Mouse (Mus musculus): ENCODE data around the gene Zfp65. TPM values are rescaled to one million over a fixed set of nuclear protein-coding genes. Genes with fewer than 3 reads are reported as not detected.
"Not testable (repeated sequence)": the region's sequence is repeated elsewhere in the genome, so short reads cannot be mapped to it uniquely, and the experiment has no call there.

The Zfp65 gene
- 3.7 and 3.8 TPM in 2 replicates for polyA plus RNA-seq (2015; fragmentation: Nextera tagmentation; extraction: Ambion mirVana)

GRCm38 (mm10) chr13:67728641-67729318, at the start of gene Zfp65:
Gene Zfp65 (minus strand): TSS chr13:67729173.
- DNase-seq (ENCODE audit: low spot score): peak; percentile 60

- DNase-seq (ENCODE audit: low spot score): no peak
Measured at GRCm38 (mm10) chr13:67763031-67763768, 34.2 kb upstream of the Zfp65 start.

GRCm38 (mm10) chr13:67759966-67760365, 31.0 kb upstream of the Zfp65 start:
- DNase-seq (ENCODE audit: low spot score): no peak

- no peak for DNase-seq (ENCODE audit: low spot score)
Measured at GRCm38 (mm10) chr13:67755761-67756160, 26.8 kb upstream of the Zfp65 start.

- DNase-seq (ENCODE audit: low spot score): peak; percentile 74
Measured at GRCm38 (mm10) chr13:67754333-67755306, 25.6 kb upstream of the Zfp65 start, which contains the start of gene Zfp85. Gene Zfp85 (minus strand): TSS chr13:67755228.

- no peak for DNase-seq (ENCODE audit: low spot score)
Measured at GRCm38 (mm10) chr13:67743896-67744295, 14.9 kb upstream of the Zfp65 start.

GRCm38 (mm10) chr13:67742941-67743340, 14.0 kb upstream of the Zfp65 start:
- DNase-seq (ENCODE audit: low spot score): no peak

GRCm38 (mm10) chr13:67734391-67734790, 5.4 kb upstream of the Zfp65 start:
- not testable (repeated sequence) for DNase-seq (ENCODE audit: low spot score)

GRCm38 (mm10) chr13:67729441-67729840, 468 bp upstream of the Zfp65 start:
- peak; percentile 9 for DNase-seq (ENCODE audit: low spot score)

- DNase-seq (ENCODE audit: low spot score): no peak
Measured at GRCm38 (mm10) chr13:67728106-67728505, 867 bp downstream of the Zfp65 start.

GRCm38 (mm10) chr13:67725331-67725730, 3.6 kb downstream of the Zfp65 start:
- DNase-seq (ENCODE audit: low spot score): not testable (repeated sequence)

- peak; percentile 87 for DNase-seq (ENCODE audit: low spot score)
Measured at GRCm38 (mm10) chr13:67723848-67724479, 5.0 kb downstream of the Zfp65 start.

- no peak for DNase-seq (ENCODE audit: low spot score)
Measured at GRCm38 (mm10) chr13:67686971-67687370, 42.0 kb downstream of the Zfp65 start, which contains the start of gene Zfp738. Gene Zfp738 (minus strand): TSS chr13:67687071.

- DNase-seq (ENCODE audit: low spot score): not testable (repeated sequence)
Measured at GRCm38 (mm10) chr13:67683841-67684240, 45.1 kb downstream of the Zfp65 start.

- DNase-seq (ENCODE audit: low spot score): peak; percentile 86
Measured at GRCm38 (mm10) chr13:67682959-67683735, 45.8 kb downstream of the Zfp65 start.

GRCm38 (mm10) chr13:67674902-67675301, 54.1 kb downstream of the Zfp65 start:
- no peak for DNase-seq (ENCODE audit: low spot score)
